Mouse (Mus musculus) embryonic fibroblast, embryonic 13.5 days (primary cell): ENCODE data around the gene Ces1d. TPM values are rescaled to one million over a fixed set of nuclear protein-coding genes. Genes with fewer than 3 reads are reported as not detected.

Experiments
- H3K27ac ChIP-seq: 2 replicates; pipeline ENCODE4 v1.5.1; 2012; ENCODE audit warnings: low read length, control low read depth, inconsistent platforms; ENCODE audit not compliant: insufficient read depth
- H3K4me1 ChIP-seq: 2 replicates; pipeline ENCODE4 v1.6.1; 2011; ENCODE audit warnings: low read length; ENCODE audit not compliant: control insufficient read depth, insufficient read depth
- H3K4me3 ChIP-seq: 2 replicates; pipeline ENCODE4 v1.5.1; 2011; ENCODE audit warnings: mild to moderate bottlenecking, control low read depth, low read length; ENCODE audit not compliant: insufficient read depth
- CTCF ChIP-seq: IDR thresholded peaks from 2 replicates; pipeline ENCODE4 v1.5.1; 2011; ENCODE audit warnings: mild to moderate bottlenecking, control low read depth, low read length, moderate library complexity, borderline replicate concordance; ENCODE audit not compliant: insufficient read depth
- POLR2A ChIP-seq: IDR thresholded peaks from 2 replicates; pipeline ENCODE4 v1.6.1; 2011; ENCODE audit warnings: low read depth, mild to moderate bottlenecking, control low read depth, low read length, moderate library complexity
- polyA plus RNA-seq: library from polyadenylated mRNA; stranded (reverse); fragments of >200 nt; gene quantifications from 2 replicates; pipeline ENCODE4 v1.2.4, GENCODE M21; 2011; ENCODE audit warnings: low read depth; ENCODE audit not compliant: missing spikeins, insufficient read length

Ces1d gene
- polyA plus RNA-seq, 1 experiment = not detected

DNA sequence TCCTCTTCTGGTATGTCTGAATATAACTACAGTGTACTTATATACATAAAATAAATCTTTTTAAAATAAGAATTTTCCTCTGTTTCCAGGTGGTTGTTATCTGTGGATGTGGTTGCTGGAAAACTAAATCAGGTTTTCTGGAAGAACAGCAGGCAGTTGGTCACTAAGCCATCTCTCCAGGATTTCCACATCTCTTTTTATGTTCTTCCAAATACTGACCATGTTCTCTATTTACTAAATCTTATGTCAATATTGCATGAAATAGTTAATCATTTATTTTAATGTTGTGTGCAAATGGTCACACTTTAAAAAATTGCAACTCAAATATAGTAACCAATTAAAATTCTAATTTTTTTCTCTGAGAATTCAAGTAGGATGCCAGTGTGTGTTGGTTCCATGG, 50.3 kb downstream of the Ces1d start:
- TF ChIP-seq POLR2A (no peak), CTCF (no peak)
- no peak overlapping the region for H3K27ac ChIP-seq
- no peaks in the 10 kb centered on the region for H3K4me1 ChIP-seq
- H3K4me3 ChIP-seq = no peak overlapping the region

DNA sequence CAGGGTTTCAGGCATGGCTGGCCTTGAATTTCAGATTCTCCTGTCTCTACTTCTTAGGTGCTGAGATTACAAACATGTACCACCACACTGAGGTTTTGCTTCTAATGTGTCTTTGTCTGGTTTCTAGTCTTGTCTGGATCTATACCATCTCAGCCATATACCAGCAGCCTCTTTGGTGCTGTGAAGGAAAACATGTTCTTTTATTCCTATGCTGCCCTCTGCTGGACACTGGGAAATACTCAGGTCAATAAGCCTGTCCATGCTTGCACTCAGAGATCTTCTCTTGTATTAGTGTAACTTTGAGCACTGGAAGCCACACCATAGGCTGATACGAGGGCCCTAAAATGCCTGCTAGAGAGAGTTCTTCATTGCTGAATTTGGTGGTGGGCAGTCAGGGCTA, 56.9 kb downstream of the Ces1d start:
- TF ChIP-seq CTCF (no peak), POLR2A (no peak)
- Histone ChIP-seq H3K4me1 (no peaks in the 10 kb centered on the region), H3K4me3 (no peak overlapping the region), H3K27ac (no peak overlapping the region)

DNA sequence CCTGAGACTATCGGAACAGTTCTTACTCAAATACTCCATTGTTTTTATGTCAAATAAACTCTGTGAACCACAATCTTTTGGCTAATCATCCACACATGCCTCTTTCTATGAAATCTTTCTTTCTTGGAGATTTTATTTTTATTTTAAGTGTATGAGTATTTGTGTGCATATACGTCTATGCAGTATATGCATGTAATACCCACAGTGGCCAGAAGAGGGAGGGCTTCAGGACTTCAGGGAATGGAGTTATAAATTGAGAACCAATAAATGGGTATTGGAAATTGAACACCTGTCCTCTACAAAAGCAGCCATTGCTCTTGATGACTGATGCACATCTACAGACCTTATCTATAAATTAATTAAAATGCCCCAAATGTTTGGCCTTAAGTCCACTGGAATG, 65.4 kb downstream of the Ces1d start:
- Histone ChIP-seq H3K4me1 (no peaks in the 10 kb centered on the region), H3K27ac (no peak overlapping the region), H3K4me3 (no peak overlapping the region)
- no peak for TF ChIP-seq POLR2A
- TF ChIP-seq CTCF = no peak

DNA sequence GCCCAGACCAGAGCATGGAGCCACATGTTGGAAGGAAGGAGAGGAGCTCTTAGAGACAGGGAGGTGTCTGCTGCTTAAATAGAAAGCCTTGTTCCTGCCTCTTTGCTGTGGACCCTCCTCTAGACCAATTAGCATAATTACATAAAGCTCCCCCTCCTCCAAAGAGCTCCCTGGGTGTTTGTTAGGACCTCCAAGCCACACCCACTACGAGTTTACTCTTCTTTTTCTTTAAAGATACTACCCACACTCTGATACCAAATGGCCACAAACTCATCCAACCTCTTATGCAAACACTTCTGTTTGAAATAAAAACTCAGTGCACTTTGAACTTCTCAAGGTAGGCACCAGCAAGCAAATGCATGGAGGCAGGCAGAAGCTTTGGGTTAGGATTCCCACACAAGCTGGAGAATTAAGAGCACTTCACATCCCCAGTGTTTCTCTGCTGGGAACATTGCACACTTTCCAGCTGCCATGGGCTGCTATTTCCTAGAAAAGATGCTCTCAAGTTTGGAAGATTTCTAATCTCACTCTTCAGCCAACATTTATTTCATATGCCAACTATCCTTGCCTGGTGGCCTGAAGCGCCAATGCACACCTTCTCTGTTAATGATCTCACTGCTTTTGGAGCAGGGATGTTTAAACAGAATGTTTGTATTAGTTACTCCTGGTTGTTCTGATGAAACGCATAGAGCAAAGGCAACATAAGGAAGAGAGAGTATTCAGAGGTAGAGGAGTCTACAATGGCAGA, 66.2 kb downstream of the Ces1d start, which contains the start of gene Ces1c:
Gene Ces1c (minus strand): TSS at position 51 of the 748 bp plus-strand sequence.
- TF ChIP-seq POLR2A = no peak
- TF ChIP-seq CTCF = no peak
- Histone ChIP-seq H3K27ac (no peak within 1 kb of the TSS), H3K4me1 (no peaks in the 10 kb centered on the region), H3K4me3 (no peak within 1 kb of the TSS)

DNA sequence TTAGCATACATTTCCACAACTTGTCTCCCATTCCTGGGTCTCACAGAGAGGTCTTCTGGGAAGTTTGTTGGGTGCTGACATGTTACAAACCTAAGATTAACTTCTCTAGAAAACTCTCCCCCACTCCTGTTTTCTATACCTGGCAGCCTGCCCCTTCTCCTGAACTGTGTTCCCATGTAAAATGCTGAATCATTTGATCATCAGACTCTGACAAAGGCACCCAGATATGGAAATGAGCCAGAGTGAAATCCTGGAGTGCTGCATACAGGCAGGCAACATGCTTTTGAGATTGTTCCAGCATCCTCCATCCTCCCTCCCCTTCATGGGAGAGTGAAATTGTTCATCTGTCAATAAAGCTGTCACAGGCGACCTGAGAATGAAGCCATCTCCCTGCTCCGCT, 71.2 kb downstream of the Ces1d start:
- TF ChIP-seq CTCF = no peak
- no peak for TF ChIP-seq POLR2A
- Histone ChIP-seq H3K27ac (no peak overlapping the region), H3K4me3 (no peak overlapping the region), H3K4me1 (no peaks in the 10 kb centered on the region)

DNA sequence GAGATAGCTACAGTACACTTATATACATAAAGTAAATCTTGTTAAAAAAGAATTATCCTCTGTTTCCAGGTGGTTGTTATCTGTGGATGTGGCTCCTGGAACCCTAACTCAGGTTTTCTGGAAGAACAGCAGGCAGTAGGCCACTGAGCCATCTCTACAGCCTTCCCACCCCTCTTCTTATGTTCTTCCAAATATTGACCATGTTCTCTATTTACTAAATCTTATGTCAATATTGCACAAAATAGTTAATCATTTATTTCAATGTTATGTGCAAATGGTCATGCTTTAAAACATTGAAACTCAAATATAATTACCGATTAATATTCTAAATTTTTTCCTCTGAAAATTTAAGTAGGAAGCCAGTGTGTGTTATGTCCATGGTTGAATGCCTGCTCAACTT, 75.6 kb downstream of the Ces1d start:
- Histone ChIP-seq H3K4me3 (no peak overlapping the region), H3K27ac (no peak overlapping the region), H3K4me1 (no peaks in the 10 kb centered on the region)
- TF ChIP-seq CTCF = no peak
- no peak for TF ChIP-seq POLR2A

Other genes with a start within 250 kb of the Ces1d start
- gene Slc6a2, start 237.8 kb downstream of the Ces1d start, polyA plus RNA-seq = 0.09 TPM in 1 of 2 replicates, not detected in the other
- 0.44 TPM in 1 of 2 replicates, not detected in the other for gene Ces1a, start 149.6 kb downstream of the Ces1d start, polyA plus RNA-seq
- not detected in 2 replicates for gene Ces1b, start 117.8 kb downstream of the Ces1d start, polyA plus RNA-seq
- gene Ces1c, start 66.6 kb downstream of the Ces1d start, polyA plus RNA-seq = not detected in 2 replicates
- gene Ces1e, start 31.8 kb upstream of the Ces1d start, polyA plus RNA-seq = not detected in 2 replicates
- gene Ces1f, start 81.9 kb upstream of the Ces1d start, polyA plus RNA-seq = not detected in 2 replicates
- gene Ces1g, start 139.5 kb upstream of the Ces1d start, polyA plus RNA-seq = not detected in 2 replicates
- not detected in 2 replicates for gene Ces1h, start 181.9 kb upstream of the Ces1d start, polyA plus RNA-seq